Mouse (Mus musculus): Measurements from ENCODE around the gene Il11ra1. TPM values are rescaled to one million over a fixed set of nuclear protein-coding genes. Genes with fewer than 3 reads are reported as not detected.
"Not testable (repeated sequence)": the region's sequence is repeated elsewhere in the genome, so short reads cannot be mapped to it uniquely, and the experiment has no call there.

Gene Il11ra1
- polyA plus RNA-seq, 1 experiment: 6.3 TPM

- TF ChIP-seq GATA1 (IDR thresholded peaks at IDR 0.05; ENCODE audit: low read length): no peak
These were observed 62.4 kb downstream of the Il11ra1 start for GRCm38 (mm10) chr4:41762099-41762687.

- TF ChIP-seq GATA1 (IDR thresholded peaks at IDR 0.05; ENCODE audit: low read length): not testable (repeated sequence)
These were observed 74.2 kb downstream of the Il11ra1 start, which contains the start of gene Ccl27a for GRCm38 (mm10) chr4:41774002-41774401. TSS of gene Ccl27a (minus strand) at chr4:41774247.

Other genes with a start within 250 kb of the Il11ra1 start
- 4.9 and 6.6 TPM in 2 replicates for gene Kif24, start 235.1 kb upstream of the Il11ra1 start, polyA plus RNA-seq (2012)
- 3.5 and 16.7 TPM in 2 replicates for gene Nudt2, start 234.8 kb upstream of the Il11ra1 start, polyA plus RNA-seq (2012)
- gene AI464131, start 196.9 kb upstream of the Il11ra1 start, polyA plus RNA-seq (2012): 0.66 and 0.68 TPM in 2 replicates
- not detected in 2 replicates for gene 1110017D15Rik, start 182.7 kb upstream of the Il11ra1 start, polyA plus RNA-seq (2012)
- gene Fam219a, start 130.5 kb upstream of the Il11ra1 start, polyA plus RNA-seq (2012): 1.2 and 1.7 TPM in 2 replicates
- gene Dnaic1, start 130.2 kb upstream of the Il11ra1 start, polyA plus RNA-seq (2012): not detected in 2 replicates
- gene Enho, start 59.7 kb upstream of the Il11ra1 start, polyA plus RNA-seq (2012): not detected in 2 replicates
- gene Cntfr, start 2.9 kb upstream of the Il11ra1 start, polyA plus RNA-seq (2012): 7.7 and 9.0 TPM in 2 replicates
- gene Rpp25l, start 13.5 kb downstream of the Il11ra1 start, polyA plus RNA-seq (2012): 94.5 and 96.6 TPM in 2 replicates
- gene Dctn3, start 23.2 kb downstream of the Il11ra1 start, polyA plus RNA-seq (2012): 154 and 221 TPM in 2 replicates
- gene Arid3c, start 31.2 kb downstream of the Il11ra1 start, polyA plus RNA-seq (2012): not detected in 2 replicates
- gene Galt, start 55.2 kb downstream of the Il11ra1 start, polyA plus RNA-seq (2012): 40.4 and 54.2 TPM in 2 replicates
- 39.7 and 85.4 TPM in 2 replicates for gene Sigmar1, start 56.2 kb downstream of the Il11ra1 start, polyA plus RNA-seq (2012)
- gene Ccl27a, start 74.3 kb downstream of the Il11ra1 start, polyA plus RNA-seq (2012): 2.6 TPM in 1 of 2 replicates, not detected in the other
- not detected in 2 replicates for gene Gm21541, start 203.6 kb downstream of the Il11ra1 start, polyA plus RNA-seq (2012)
- 0.22 and 2.0 TPM in 2 replicates for gene Gm20878, start 241.6 kb downstream of the Il11ra1 start, polyA plus RNA-seq (2012)